ENCODE assay signal across 8 mouse cellular contexts in genomic region chr9:20491858-20492526, GRCm38 (mm10). TPM values are rescaled to one million over a fixed set of nuclear protein-coding genes. Genes with fewer than 3 reads are reported as not detected.
DNase-seq lines count a peak whose midpoint lies in the region; ATAC-seq and TF ChIP-seq lines count a peak whose summit lies in the region.

No protein-coding gene starts in this region.

- H3K36me3 ChIP-seq in hindbrain, postnatal 0 days (ENCODE audit: insufficient read depth, low read length), result no peaks in the 10 kb centered on the region; the same call in 1 of the 2 replicates
- peaks cover 17% of the 10 kb centered on the region for H3K36me3 ChIP-seq in neural tube, embryonic 12.5 days

- H3K27ac ChIP-seq in layer of hippocampus, adult 2 months, result peak overlapping the region; percentile 98
- H3K27ac ChIP-seq in brown adipose tissue, adult 24 weeks (replicated peaks; ENCODE audit: low read depth, low read length), result peak overlapping the region; percentile 98
- peak overlapping the region; percentile 99 for H3K27ac ChIP-seq in hindbrain, postnatal 0 days
- peak overlapping the region; percentile 75 for H3K27ac ChIP-seq in neural tube, embryonic 12.5 days

- no peak for DNase-seq in layer of hippocampus, adult 2 months (ENCODE audit: low spot score in 2 of 2)
- no peak for DNase-seq in layer of hippocampus, postnatal 36 days
- DNase-seq in hindbrain, postnatal 0 days (ENCODE audit: low spot score), result peak; percentile 5
- no peak for DNase-seq in frontal cortex, postnatal 14 days (ENCODE audit: low spot score in 2 of 2)
- DNase-seq in cerebellum, adult 11 months, result no peak

- H3K27me3 ChIP-seq in hindbrain, postnatal 0 days (ENCODE audit: insufficient read depth, low read length), result no peaks in the 10 kb centered on the region
- no peaks in the 10 kb centered on the region for H3K27me3 ChIP-seq in neural tube, embryonic 12.5 days (replicated peaks)

- H3K4me3 ChIP-seq in layer of hippocampus, adult 2 months, result peak overlapping the region; percentile 99
- H3K4me3 ChIP-seq in brown adipose tissue, adult 24 weeks (ENCODE audit: insufficient read depth, low read depth, low read length), result peak overlapping the region; percentile 98
- peak overlapping the region; percentile 95 for H3K4me3 ChIP-seq in hindbrain, postnatal 0 days (ENCODE audit: low read length)
- peak overlapping the region; percentile 70 for H3K4me3 ChIP-seq in neural tube, embryonic 12.5 days

- no peak for ATAC-seq in hindbrain, postnatal 0 days
- ATAC-seq in neural tube, embryonic 12.5 days (ENCODE audit: low FRiP score, low read depth), result no peak
- ATAC-seq in monocyte, adult 5-6 weeks (replicated peaks; ENCODE audit: insufficient number of reproducible peaks, low FRiP score, low TSS enrichment, poor library complexity, severe bottlenecking), result no peak

- WGBS in hindbrain, postnatal 0 days, result 12% methylated on average over 20 of the region's 20 CpGs
- 13% methylated on average over 20 of the region's 20 CpGs for WGBS in neural tube, embryonic 12.5 days

- H3K9me3 ChIP-seq in hindbrain, postnatal 0 days (ENCODE audit: low read length), result no peaks in the 10 kb centered on the region
- H3K9me3 ChIP-seq in neural tube, embryonic 12.5 days, result no peaks in the 10 kb centered on the region

- peak overlapping the region; percentile 90 for H3K9ac ChIP-seq in hindbrain, postnatal 0 days (replicated peaks; ENCODE audit: low read length)
- H3K9ac ChIP-seq in neural tube, embryonic 12.5 days, result peak overlapping the region; percentile 76

- TF ChIP-seq CTCF in layer of hippocampus, adult 2 months (conservative IDR thresholded peaks at IDR 0.05), result no peak
- TF ChIP-seq CTCF in hindbrain, postnatal 0 days (IDR thresholded peaks at IDR 0.05; ENCODE audit: low read depth), result no peak

- peak overlapping the region; percentile 73 for H3K4me2 ChIP-seq in hindbrain, postnatal 0 days (ENCODE audit: low read depth, low read length)
- peak overlapping the region; percentile 82 for H3K4me2 ChIP-seq in neural tube, embryonic 12.5 days (replicated peaks)

- H3K4me1 ChIP-seq in brown adipose tissue, adult 24 weeks (ENCODE audit: control insufficient read depth, insufficient read depth, insufficient read length, low read length), result peaks cover 3% of the 10 kb centered on the region; the same call in 1 of the 2 replicates
- 0 out of 2 replicates have a peak, but pooled peaks cover 8% of the 10 kb centered on the region for H3K4me1 ChIP-seq in hindbrain, postnatal 0 days (ENCODE audit: insufficient read depth, low read length)
- H3K4me1 ChIP-seq in neural tube, embryonic 12.5 days, result peaks cover 26% of the 10 kb centered on the region; the same call in 1 of the 2 replicates

RNA-seq across cellular contexts. Expression of gene Zfp426, which starts 0.6 kb away (rescaled TPM):
- 10 to 100 TPM; 23.9 to 29.3 TPM for total RNA-seq in layer of hippocampus, adult 2 months (2021)
- 10 to 100 TPM; 25.2 to 32.8 TPM for total RNA-seq in layer of hippocampus, postnatal 36 days (2021)
- polyA plus RNA-seq in brown adipose tissue, adult 24 weeks (2012; ENCODE audit: insufficient read depth, insufficient read length, missing spikeins), result 8.0 and 8.5 TPM in 2 replicates
- 48.3 and 57.1 TPM in 2 replicates for total RNA-seq in hindbrain, postnatal 0 days (2014; rRNA removed)
- 22.1 and 23.3 TPM in 2 replicates for polyA plus RNA-seq in hindbrain, postnatal 0 days (2015; fragmentation: Nextera tagmentation; extraction: Ambion mirVana)
- 30.3 and 31.3 TPM in 2 replicates for polyA plus RNA-seq in neural tube, embryonic 12.5 days (2016; fragmentation: Nextera tagmentation; extraction: Ambion mirVana)
- total RNA-seq in monocyte, adult 5-6 weeks (2017), result 10.9 to 21.2 TPM (median 15.1 TPM) in 3 replicates

RNA-seq across cellular contexts. Expression of gene Zfp266, which starts 29.2 kb away (rescaled TPM):
- total RNA-seq in layer of hippocampus, adult 2 months (2021), result 10 to 100 TPM; 39.8 to 45.1 TPM
- total RNA-seq in layer of hippocampus, postnatal 36 days (2021), result 10 to 100 TPM; 44.3 to 45.1 TPM
- polyA plus RNA-seq in brown adipose tissue, adult 24 weeks (2012; ENCODE audit: insufficient read depth, insufficient read length, missing spikeins), result 11.8 and 14.7 TPM in 2 replicates
- 67.5 and 83.3 TPM in 2 replicates for total RNA-seq in hindbrain, postnatal 0 days (2014; rRNA removed)
- 50.9 and 51.4 TPM in 2 replicates for polyA plus RNA-seq in hindbrain, postnatal 0 days (2015; fragmentation: Nextera tagmentation; extraction: Ambion mirVana)
- polyA plus RNA-seq in neural tube, embryonic 12.5 days (2016; fragmentation: Nextera tagmentation; extraction: Ambion mirVana), result 142 and 146 TPM in 2 replicates
- total RNA-seq in monocyte, adult 5-6 weeks (2017), result 27.5 to 43.8 TPM (median 36.4 TPM) in 3 replicates

RNA-seq across cellular contexts. Expression of gene Zfp26, which starts 32.0 kb away (rescaled TPM):
- 10 to 100 TPM; 26.4 to 28.1 TPM for total RNA-seq in layer of hippocampus, adult 2 months (2021)
- 10 to 100 TPM; 24.2 to 28.6 TPM for total RNA-seq in layer of hippocampus, postnatal 36 days (2021)
- 4.0 and 4.2 TPM in 2 replicates for polyA plus RNA-seq in brown adipose tissue, adult 24 weeks (2012; ENCODE audit: insufficient read depth, insufficient read length, missing spikeins)
- total RNA-seq in hindbrain, postnatal 0 days (2014; rRNA removed), result 21.4 and 22.1 TPM in 2 replicates
- 8.0 and 11.2 TPM in 2 replicates for polyA plus RNA-seq in hindbrain, postnatal 0 days (2015; fragmentation: Nextera tagmentation; extraction: Ambion mirVana)
- polyA plus RNA-seq in neural tube, embryonic 12.5 days (2016; fragmentation: Nextera tagmentation; extraction: Ambion mirVana), result 25.5 and 25.6 TPM in 2 replicates
- 27.5 to 45.4 TPM (median 31.6 TPM) in 3 replicates for total RNA-seq in monocyte, adult 5-6 weeks (2017)
